Mouse (Mus musculus) retina, adult 2 months (tissue): Measurements from ENCODE around the gene Dnm2.
"Not testable (repeated sequence)": the region's sequence is repeated elsewhere in the genome, so short reads cannot be mapped to it uniquely, and the experiment has no call there.

ENCODE experiments used
- DNase-seq: peaks from one replicate; pipeline ENCODE4 v3.0.0-alpha.2; 2012; ENCODE audit warnings: low read depth, low spot score

The Dnm2 gene

DNA sequence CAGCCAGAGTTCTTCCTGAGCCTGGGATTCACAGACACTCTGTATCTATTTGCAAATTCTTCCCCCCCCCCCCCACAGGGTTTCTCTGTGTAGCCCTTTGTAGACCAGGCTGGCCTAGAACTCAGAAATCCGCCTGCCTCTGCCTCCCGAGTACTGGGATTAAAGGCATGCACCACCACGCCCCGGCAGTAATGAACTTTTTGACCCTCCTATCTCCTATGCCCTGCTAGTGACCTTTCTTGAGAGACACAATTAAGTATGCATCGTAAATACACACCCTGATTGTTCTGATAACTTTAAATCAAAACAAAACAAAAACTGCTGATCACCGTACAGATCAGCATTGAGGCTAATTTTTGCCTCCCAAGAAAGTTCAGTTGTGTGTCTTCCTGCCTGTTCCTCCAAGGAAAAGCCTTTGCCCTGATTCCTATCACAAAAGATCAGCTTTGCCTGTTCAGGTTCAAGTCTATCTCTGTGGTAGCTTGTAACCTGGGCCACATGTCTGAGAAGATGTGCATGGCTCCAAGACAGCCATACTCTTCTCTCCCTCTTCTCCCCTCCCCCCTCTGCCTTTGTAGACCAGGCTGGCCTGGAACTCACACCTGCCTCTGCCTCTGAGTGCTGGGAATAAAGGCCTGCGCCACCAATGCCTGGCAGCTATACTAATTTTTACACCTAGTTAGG, 31.7 kb downstream of the Dnm2 start:
- no peak for DNase-seq

- DNase-seq: no peak
Measured at GRCm38 (mm10) chr9:21456930-21457634, 32.4 kb downstream of the Dnm2 start.

- no peak for DNase-seq
Measured at GRCm38 (mm10) chr9:21458821-21459220, 34.1 kb downstream of the Dnm2 start.

DNA sequence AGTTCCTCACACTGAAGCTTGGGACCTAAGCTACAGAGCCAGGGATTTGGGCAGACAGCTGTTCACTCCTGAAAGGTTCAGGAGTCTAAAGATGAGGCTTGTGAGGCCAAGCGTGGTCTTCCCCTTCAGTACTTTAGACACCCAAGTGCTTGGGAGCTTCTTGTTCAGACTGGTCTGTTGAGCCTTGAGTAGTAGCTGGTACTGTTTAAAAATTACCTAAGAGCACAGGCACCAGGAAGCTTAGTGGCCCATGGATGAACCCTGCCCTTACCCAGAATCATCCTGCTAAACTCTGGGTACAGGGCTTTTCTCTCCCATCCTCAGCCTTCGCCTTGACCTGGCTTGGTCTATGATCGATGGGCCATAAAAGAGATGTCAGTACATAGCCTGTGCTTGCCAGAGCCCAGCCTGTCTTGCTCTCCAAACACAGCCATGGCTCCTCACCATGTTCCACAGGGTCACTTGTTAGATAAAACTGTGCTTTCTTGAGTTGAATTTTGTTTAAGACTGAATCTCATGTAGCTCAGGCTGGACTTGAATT, 35.8 kb downstream of the Dnm2 start:
- DNase-seq: no peak

GRCm38 (mm10) chr9:21463138-21463590, 38.5 kb downstream of the Dnm2 start:
- DNase-seq: no peak

GRCm38 (mm10) chr9:21463766-21464564, 39.3 kb downstream of the Dnm2 start:
- DNase-seq: no peak

GRCm38 (mm10) chr9:21464565-21464928, 39.8 kb downstream of the Dnm2 start:
- DNase-seq: not testable (repeated sequence)

DNA sequence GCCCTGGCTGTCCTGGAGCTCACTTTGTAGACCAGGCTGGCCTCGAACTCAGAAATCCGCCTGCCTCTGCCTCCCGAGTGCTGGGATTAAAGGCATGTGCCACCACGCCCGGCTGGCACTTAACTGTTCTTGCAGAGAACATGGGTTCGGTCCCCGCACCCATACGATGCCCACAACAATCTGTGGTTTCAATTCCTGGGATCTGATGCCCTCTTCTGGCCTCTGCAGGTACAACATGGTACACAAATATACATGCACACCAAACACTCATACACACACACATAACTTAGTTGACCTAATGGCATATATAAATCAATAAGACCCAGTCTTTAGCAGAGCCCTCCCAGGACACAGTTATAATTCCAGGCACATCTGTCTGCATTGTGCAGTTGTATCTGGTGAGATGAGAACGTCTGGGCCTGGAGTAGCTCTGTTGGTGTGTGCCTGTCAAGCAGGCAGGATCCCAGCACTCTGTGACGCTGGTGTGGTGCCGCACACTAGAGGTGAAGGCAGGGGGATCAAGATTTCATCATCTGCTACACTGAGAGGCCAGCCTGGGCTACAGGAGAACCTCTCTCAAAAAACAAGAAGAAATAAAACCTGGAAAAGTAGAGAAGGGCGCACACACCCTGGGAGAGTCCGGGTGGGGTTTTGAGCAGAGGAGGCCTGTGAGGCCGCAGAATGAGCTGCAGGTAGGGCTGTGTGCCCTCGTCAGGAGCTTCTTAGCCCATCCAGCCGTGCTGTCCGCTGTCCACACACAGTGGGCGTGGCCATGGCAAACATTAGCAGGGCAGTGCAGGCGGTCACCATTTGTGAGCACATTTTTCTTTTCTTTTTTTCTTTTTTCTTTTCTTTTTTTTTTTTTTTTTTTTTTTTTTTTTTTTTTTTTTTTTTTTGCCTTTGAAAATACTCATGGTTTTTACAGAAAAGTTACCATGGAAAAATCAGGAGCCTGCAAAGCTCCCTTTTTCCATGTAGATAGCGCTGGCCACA, 44.6 kb downstream of the Dnm2 start:
- no peak for DNase-seq

- no peak for DNase-seq
Measured at GRCm38 (mm10) chr9:21472913-21473312, 48.2 kb downstream of the Dnm2 start.

- DNase-seq: no peak
Measured at GRCm38 (mm10) chr9:21477707-21478106, 53.0 kb downstream of the Dnm2 start.

- no peak for DNase-seq
Measured at GRCm38 (mm10) chr9:21484065-21484464, 59.4 kb downstream of the Dnm2 start.

GRCm38 (mm10) chr9:21488246-21488645, 63.5 kb downstream of the Dnm2 start:
- DNase-seq: not testable (repeated sequence)

- DNase-seq: no peak
Measured at GRCm38 (mm10) chr9:21490696-21491095, 66.0 kb downstream of the Dnm2 start.

GRCm38 (mm10) chr9:21493907-21494306, 69.2 kb downstream of the Dnm2 start:
- DNase-seq: no peak

DNA sequence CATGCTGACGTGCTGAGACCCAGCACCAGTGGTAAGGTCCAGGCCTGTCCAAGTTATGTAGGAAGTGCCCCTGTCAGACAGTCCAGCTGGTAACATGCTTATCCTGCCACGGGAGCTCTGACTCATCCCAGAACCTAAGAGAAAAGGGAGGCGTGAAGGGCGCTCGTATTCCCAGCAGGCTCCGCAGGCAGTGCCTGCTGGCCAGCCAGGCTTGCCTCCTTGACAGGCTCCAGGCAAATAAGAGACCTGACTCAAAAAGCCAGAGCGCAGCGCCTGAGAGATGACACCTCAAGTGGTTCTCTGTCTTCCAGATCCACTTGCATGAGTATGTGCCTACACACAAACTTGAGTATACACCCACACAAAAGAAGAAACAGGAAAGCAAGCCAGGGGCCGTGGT, 70.0 kb downstream of the Dnm2 start:
- no peak for DNase-seq

- DNase-seq: no peak
Measured at GRCm38 (mm10) chr9:21496308-21497049, 71.8 kb downstream of the Dnm2 start.

GRCm38 (mm10) chr9:21497050-21497542, 72.4 kb downstream of the Dnm2 start:
- DNase-seq: no peak

- no peak for DNase-seq
Measured at GRCm38 (mm10) chr9:21497664-21498063, 73.0 kb downstream of the Dnm2 start.

GRCm38 (mm10) chr9:21498284-21498902, 73.7 kb downstream of the Dnm2 start:
- no peak for DNase-seq

DNA sequence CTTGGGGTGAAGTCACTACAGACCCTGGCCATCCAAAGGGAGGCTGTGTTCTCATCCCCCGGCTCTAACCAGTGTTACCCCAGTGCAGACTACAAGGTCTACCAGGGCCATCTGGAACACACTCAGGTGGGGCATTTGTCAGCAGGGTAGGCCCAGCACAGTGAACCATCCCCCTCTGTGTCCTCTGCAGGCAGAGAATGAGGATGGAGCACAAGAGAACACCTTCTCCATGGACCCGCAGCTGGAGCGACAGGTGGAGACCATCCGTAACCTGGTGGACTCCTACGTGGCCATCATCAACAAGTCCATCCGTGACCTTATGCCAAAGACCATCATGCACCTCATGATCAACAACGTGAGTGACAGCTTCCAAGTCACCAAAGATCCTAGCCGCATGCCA, 78.6 kb downstream of the Dnm2 start:
- no peak for DNase-seq
